Mouse (Mus musculus): Measurements from ENCODE around the gene Med28.

Med28 gene

GRCm38 (mm10) chr5:45519960-45520808 lies at the start of gene Med28:
Med28 (plus strand) TSS chr5:45520229.
- DNase-seq (ENCODE audit: inconsistent ontology term): peak; percentile 90

GRCm38 (mm10) chr5:45472880-45473450 lies 47.1 kb upstream of the Med28 start:
- peak; percentile 88 for DNase-seq (ENCODE audit: inconsistent ontology term)

- peak; percentile 87 for DNase-seq (ENCODE audit: inconsistent ontology term)
Measured at GRCm38 (mm10) chr5:45473521-45473920, 46.5 kb upstream of the Med28 start.

GRCm38 (mm10) chr5:45474215-45474614 lies 45.8 kb upstream of the Med28 start:
- DNase-seq (ENCODE audit: inconsistent ontology term): peak; percentile 56

GRCm38 (mm10) chr5:45474758-45475157 lies 45.3 kb upstream of the Med28 start:
- DNase-seq (ENCODE audit: inconsistent ontology term): no peak

GRCm38 (mm10) chr5:45475771-45476170 lies 44.3 kb upstream of the Med28 start:
- DNase-seq (ENCODE audit: inconsistent ontology term): no peak

- peak; percentile 45 for DNase-seq (ENCODE audit: inconsistent ontology term)
Measured at GRCm38 (mm10) chr5:45476288-45476687, 43.7 kb upstream of the Med28 start.

- DNase-seq (ENCODE audit: inconsistent ontology term): no peak
Measured at GRCm38 (mm10) chr5:45477601-45478000, 42.4 kb upstream of the Med28 start.

GRCm38 (mm10) chr5:45480066-45480465 lies 40.0 kb upstream of the Med28 start:
- DNase-seq (ENCODE audit: inconsistent ontology term): no peak

GRCm38 (mm10) chr5:45481125-45481524 lies 38.9 kb upstream of the Med28 start:
- no peak for DNase-seq (ENCODE audit: inconsistent ontology term)

- DNase-seq (ENCODE audit: inconsistent ontology term): no peak
Measured at GRCm38 (mm10) chr5:45482607-45483006, 37.4 kb upstream of the Med28 start.

- no peak for DNase-seq (ENCODE audit: inconsistent ontology term)
Measured at GRCm38 (mm10) chr5:45483654-45484053, 36.4 kb upstream of the Med28 start.

GRCm38 (mm10) chr5:45491776-45492175 lies 28.3 kb upstream of the Med28 start:
- no peak for DNase-seq (ENCODE audit: inconsistent ontology term)

- DNase-seq (ENCODE audit: inconsistent ontology term): peak; percentile 99
Measured at GRCm38 (mm10) chr5:45493191-45494092, 26.6 kb upstream of the Med28 start, which contains the start of gene Lap3. Lap3 (plus strand) TSS chr5:45493374.

GRCm38 (mm10) chr5:45494093-45494755 lies 25.8 kb upstream of the Med28 start:
- no peak for DNase-seq (ENCODE audit: inconsistent ontology term)

GRCm38 (mm10) chr5:45495429-45495975 lies 24.5 kb upstream of the Med28 start:
- no peak for DNase-seq (ENCODE audit: inconsistent ontology term)

- no peak for DNase-seq (ENCODE audit: inconsistent ontology term)
Measured at GRCm38 (mm10) chr5:45496042-45496441, 24.0 kb upstream of the Med28 start.

GRCm38 (mm10) chr5:45496479-45496878 lies 23.6 kb upstream of the Med28 start:
- no peak for DNase-seq (ENCODE audit: inconsistent ontology term)

- DNase-seq (ENCODE audit: inconsistent ontology term): no peak
Measured at GRCm38 (mm10) chr5:45496930-45497550, 23.0 kb upstream of the Med28 start.

GRCm38 (mm10) chr5:45497564-45497963 lies 22.5 kb upstream of the Med28 start:
- no peak for DNase-seq (ENCODE audit: inconsistent ontology term)

- DNase-seq (ENCODE audit: inconsistent ontology term): no peak
Measured at GRCm38 (mm10) chr5:45510071-45510470, 10.0 kb upstream of the Med28 start.
